Mouse (Mus musculus): ENCODE measurements at regions not wholly inside any gene's neighbourhood (a gene's known extent, or its start where the extent isn't known, plus 50 kb on each side); places are given as distances from the start of the nearest gene placed in this dataset.

DNA sequence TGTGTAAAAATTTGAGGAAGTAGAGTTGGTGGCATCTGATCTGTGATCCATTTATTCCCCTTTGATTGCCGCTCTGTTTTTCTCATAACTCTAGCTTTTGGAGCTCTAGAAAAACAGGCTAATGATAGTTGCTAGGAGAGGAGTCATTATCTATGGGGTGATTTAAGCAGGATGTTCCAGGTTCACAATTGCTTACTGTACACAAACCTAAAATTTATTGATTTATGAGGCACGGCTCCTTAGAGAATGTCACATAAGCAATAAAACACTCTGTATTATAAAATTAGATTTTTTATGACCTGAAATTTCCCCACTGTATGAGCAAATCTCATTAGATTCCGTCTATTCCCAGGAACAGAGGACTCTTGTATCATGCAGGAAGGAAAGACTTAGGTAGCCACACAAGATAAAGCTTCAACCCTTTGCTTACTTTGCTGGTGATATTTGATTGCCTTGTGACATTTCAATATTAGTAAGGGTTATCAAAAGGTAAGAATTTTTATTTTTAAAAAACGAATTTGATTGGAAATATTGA, 360.8 kb upstream of the Ptger4 start:
- WGBS = 60% methylated on average over 4 of the region's 4 CpGs
- Histone ChIP-seq H3K4me1 (ENCODE audit: control insufficient read depth, insufficient read depth, low read length) (no peaks in the 10 kb centered on the region), H3K79me2 (ENCODE audit: control insufficient read depth, insufficient read depth, low read length) (no peaks in the 10 kb centered on the region), H3K4me3 (ENCODE audit: insufficient read depth, low read depth, low read length) (no peak overlapping the region), H3K36me3 (ENCODE audit: control insufficient read depth, insufficient read depth, low read length) (no peaks in the 10 kb centered on the region), H3K27me3 (ENCODE audit: control insufficient read depth, insufficient read depth, low read length) (no peaks in the 10 kb centered on the region), H3K9ac (ENCODE audit: low read depth, low read length) (no peak overlapping the region), H3K27ac (replicated peaks; ENCODE audit: insufficient read depth, low read depth, low read length) (no peak overlapping the region)
- no peak for DNase-seq (ENCODE audit: extremely low read depth, low read depth, low spot score)
- TF ChIP-seq POLR2A (IDR thresholded peaks at IDR 0.05; ENCODE audit: extremely low read depth, insufficient read depth, low read length) (no peak), CTCF (IDR thresholded peaks at IDR 0.05; ENCODE audit: low read depth, low read length) (no peak)

DNA sequence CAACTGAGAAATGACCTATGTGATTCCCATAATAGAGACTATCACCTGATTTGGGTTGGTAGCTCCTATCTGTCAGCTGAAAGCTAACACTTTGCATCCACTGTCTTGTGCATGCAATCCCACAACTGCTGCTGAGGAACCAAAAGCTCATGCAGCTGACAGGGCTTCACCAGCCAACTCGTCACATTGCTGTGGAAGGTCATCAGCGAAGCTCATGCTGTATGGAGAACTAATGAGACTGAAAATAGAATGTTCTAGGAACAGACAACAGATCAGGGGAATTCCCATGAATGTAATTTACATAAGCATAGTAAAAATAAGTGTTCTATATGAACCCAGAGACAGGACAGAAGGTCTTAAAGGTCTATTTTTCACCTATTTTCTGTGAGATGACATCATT, 363.5 kb upstream of the Ptger4 start:
- Histone ChIP-seq H3K4me3 (ENCODE audit: insufficient read depth, low read depth, low read length) (no peak overlapping the region), H3K4me1 (ENCODE audit: control insufficient read depth, insufficient read depth, low read length) (no peaks in the 10 kb centered on the region), H3K79me2 (ENCODE audit: control insufficient read depth, insufficient read depth, low read length) (no peaks in the 10 kb centered on the region), H3K27me3 (ENCODE audit: control insufficient read depth, insufficient read depth, low read length) (no peaks in the 10 kb centered on the region), H3K36me3 (ENCODE audit: control insufficient read depth, insufficient read depth, low read length) (no peaks in the 10 kb centered on the region), H3K27ac (replicated peaks; ENCODE audit: insufficient read depth, low read depth, low read length) (no peak overlapping the region), H3K9ac (ENCODE audit: low read depth, low read length) (no peak overlapping the region)
- no peak for DNase-seq (ENCODE audit: extremely low read depth, low read depth, low spot score)
- 71% methylated on average over 2 of the region's 2 CpGs for WGBS
- TF ChIP-seq POLR2A (IDR thresholded peaks at IDR 0.05; ENCODE audit: extremely low read depth, insufficient read depth, low read length) = no peak
- TF ChIP-seq CTCF (IDR thresholded peaks at IDR 0.05; ENCODE audit: low read depth, low read length) = no peak

DNA sequence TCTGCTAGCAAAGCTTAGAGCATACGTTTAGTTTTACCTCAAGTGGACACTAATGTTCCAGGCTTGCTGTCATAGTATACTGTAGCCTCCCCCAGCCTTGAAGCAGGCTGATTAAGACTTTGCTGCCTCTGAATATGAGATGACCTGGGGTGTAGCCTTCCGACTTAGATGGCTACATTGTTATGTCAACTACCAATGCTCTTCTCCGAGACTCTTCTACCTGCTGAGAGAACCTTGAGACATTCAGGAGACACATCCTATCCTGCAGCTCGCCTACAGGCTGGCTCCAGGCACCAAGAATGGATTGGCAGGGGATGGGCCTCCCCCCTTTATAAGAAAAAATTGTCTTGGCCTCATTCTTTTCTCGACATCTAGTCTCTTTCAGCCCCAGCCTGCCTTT, 379.0 kb upstream of the Ptger4 start:
- 79% methylated on average over 5 of the region's 5 CpGs for WGBS
- Histone ChIP-seq H3K4me3 (ENCODE audit: insufficient read depth, low read depth, low read length) (no peak overlapping the region), H3K9ac (ENCODE audit: low read depth, low read length) (no peak overlapping the region), H3K79me2 (ENCODE audit: control insufficient read depth, insufficient read depth, low read length) (no peaks in the 10 kb centered on the region), H3K27ac (replicated peaks; ENCODE audit: insufficient read depth, low read depth, low read length) (no peak overlapping the region), H3K36me3 (ENCODE audit: control insufficient read depth, insufficient read depth, low read length) (no peaks in the 10 kb centered on the region), H3K27me3 (ENCODE audit: control insufficient read depth, insufficient read depth, low read length) (no peaks in the 10 kb centered on the region), H3K4me1 (ENCODE audit: control insufficient read depth, insufficient read depth, low read length) (no peaks in the 10 kb centered on the region)
- TF ChIP-seq CTCF (IDR thresholded peaks at IDR 0.05; ENCODE audit: low read depth, low read length) (no peak), POLR2A (IDR thresholded peaks at IDR 0.05; ENCODE audit: extremely low read depth, insufficient read depth, low read length) (no peak)
- no peak for DNase-seq (ENCODE audit: extremely low read depth, low read depth, low spot score)

DNA sequence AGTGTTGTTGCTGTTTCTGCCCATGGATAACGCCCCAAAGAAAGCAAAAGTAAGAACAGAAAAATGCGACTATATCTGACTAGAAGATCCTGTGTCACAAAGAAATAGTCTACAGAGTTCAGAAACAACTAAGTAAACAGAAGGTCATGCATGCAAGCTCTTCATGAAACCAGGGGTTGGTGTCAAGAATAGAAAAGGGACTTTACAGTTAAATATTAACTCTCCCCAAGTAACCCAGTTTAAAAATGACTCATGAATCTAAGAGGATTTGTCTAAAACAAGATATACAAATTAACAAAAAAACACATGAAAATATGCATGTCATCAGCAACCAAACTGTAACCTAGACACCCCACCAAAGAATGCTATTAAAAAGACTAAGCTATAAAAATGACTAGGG, 381.4 kb upstream of the Ptger4 start:
- WGBS = 78% methylated on average over 2 of the region's 2 CpGs
- TF ChIP-seq POLR2A (IDR thresholded peaks at IDR 0.05; ENCODE audit: extremely low read depth, insufficient read depth, low read length) = no peak
- no peak for TF ChIP-seq CTCF (IDR thresholded peaks at IDR 0.05; ENCODE audit: low read depth, low read length)
- DNase-seq (ENCODE audit: extremely low read depth, low read depth, low spot score) = peak; percentile 51

DNA sequence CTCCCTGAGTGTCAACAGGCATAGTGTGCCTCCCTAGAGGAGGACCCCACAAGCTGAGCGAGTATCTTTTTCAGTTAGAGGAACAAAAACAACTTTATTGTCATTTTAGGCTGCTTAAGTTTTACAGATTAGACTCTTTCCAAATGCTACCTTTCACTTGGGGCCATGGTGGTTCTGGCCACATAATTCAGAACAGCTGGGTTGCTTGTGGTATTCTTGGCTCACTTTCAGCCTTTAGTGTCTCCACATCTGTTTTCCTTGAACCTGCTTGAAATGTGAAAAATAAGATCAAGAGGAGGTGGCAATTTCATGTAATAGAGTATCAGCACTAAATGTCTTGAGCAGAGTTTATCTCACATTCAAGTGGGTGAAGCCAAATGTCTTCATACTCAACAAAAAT, 402.7 kb upstream of the Ptger4 start:
- Histone ChIP-seq H3K36me3 (ENCODE audit: control insufficient read depth, insufficient read depth, low read length) (no peaks in the 10 kb centered on the region), H3K9ac (ENCODE audit: low read depth, low read length) (no peak overlapping the region), H3K27me3 (ENCODE audit: control insufficient read depth, insufficient read depth, low read length) (no peaks in the 10 kb centered on the region), H3K4me3 (ENCODE audit: insufficient read depth, low read depth, low read length) (no peak overlapping the region), H3K27ac (replicated peaks; ENCODE audit: insufficient read depth, low read depth, low read length) (no peak overlapping the region), H3K4me1 (ENCODE audit: control insufficient read depth, insufficient read depth, low read length) (no peaks in the 10 kb centered on the region), H3K79me2 (ENCODE audit: control insufficient read depth, insufficient read depth, low read length) (no peaks in the 10 kb centered on the region)
- DNase-seq (ENCODE audit: extremely low read depth, low read depth, low spot score) = no peak
- WGBS = 77% methylated on average over 1 of the region's 1 CpGs
- TF ChIP-seq CTCF (IDR thresholded peaks at IDR 0.05; ENCODE audit: low read depth, low read length) = no peak
- TF ChIP-seq POLR2A (IDR thresholded peaks at IDR 0.05; ENCODE audit: extremely low read depth, insufficient read depth, low read length) = no peak

More for the DNA sequence above, 381.4 kb upstream of the Ptger4 start:
- Histone ChIP-seq H3K27me3 (ENCODE audit: control insufficient read depth, insufficient read depth, low read length) (no peaks in the 10 kb centered on the region), H3K9ac (ENCODE audit: low read depth, low read length) (no peak overlapping the region), H3K27ac (replicated peaks; ENCODE audit: insufficient read depth, low read depth, low read length) (no peak overlapping the region), H3K4me3 (ENCODE audit: insufficient read depth, low read depth, low read length) (no peak overlapping the region), H3K4me1 (ENCODE audit: control insufficient read depth, insufficient read depth, low read length) (no peaks in the 10 kb centered on the region), H3K36me3 (ENCODE audit: control insufficient read depth, insufficient read depth, low read length) (no peaks in the 10 kb centered on the region), H3K79me2 (ENCODE audit: control insufficient read depth, insufficient read depth, low read length) (no peaks in the 10 kb centered on the region)

DNA sequence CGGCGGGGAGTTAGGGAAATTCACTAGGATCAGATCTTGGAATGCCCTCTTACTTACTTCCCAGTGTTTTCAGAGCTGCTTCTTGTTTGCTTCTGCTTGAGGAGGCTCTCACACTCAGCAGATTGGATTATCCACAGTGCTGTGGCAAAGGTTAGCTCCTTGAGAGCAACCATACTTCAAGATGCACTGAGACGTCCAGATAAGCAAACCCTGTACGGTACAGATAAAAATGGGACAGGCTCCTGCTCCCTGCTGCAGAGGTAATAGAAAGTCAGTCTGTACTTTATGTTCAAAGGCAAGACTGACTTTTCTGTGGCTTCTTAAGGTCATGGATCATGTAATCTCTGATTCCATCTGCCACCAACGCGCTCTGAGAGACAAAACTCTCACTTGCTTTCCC, 414.8 kb upstream of the Ptger4 start:
- no peaks in the 10 kb centered on the region for H3K4me1 ChIP-seq (ENCODE audit: control insufficient read depth, insufficient read depth, low read length)
- H3K27me3 ChIP-seq (ENCODE audit: control insufficient read depth, insufficient read depth, low read length) = no peaks in the 10 kb centered on the region
- no peak overlapping the region for H3K4me3 ChIP-seq (ENCODE audit: insufficient read depth, low read depth, low read length)
- no peak for TF ChIP-seq CTCF (IDR thresholded peaks at IDR 0.05; ENCODE audit: low read depth, low read length)
- TF ChIP-seq POLR2A (IDR thresholded peaks at IDR 0.05; ENCODE audit: extremely low read depth, insufficient read depth, low read length) = no peak
- no peak for DNase-seq (ENCODE audit: extremely low read depth, low read depth, low spot score)
- H3K79me2 ChIP-seq (ENCODE audit: control insufficient read depth, insufficient read depth, low read length) = no peaks in the 10 kb centered on the region
- H3K36me3 ChIP-seq (ENCODE audit: control insufficient read depth, insufficient read depth, low read length) = no peaks in the 10 kb centered on the region
- H3K9ac ChIP-seq (ENCODE audit: low read depth, low read length) = no peak overlapping the region
- no peak overlapping the region for H3K27ac ChIP-seq (replicated peaks; ENCODE audit: insufficient read depth, low read depth, low read length)
- 83% methylated on average over 6 of the region's 6 CpGs for WGBS
